Mouse (Mus musculus): ENCODE results near the gene Zswim1.

Gene Zswim1

DNA sequence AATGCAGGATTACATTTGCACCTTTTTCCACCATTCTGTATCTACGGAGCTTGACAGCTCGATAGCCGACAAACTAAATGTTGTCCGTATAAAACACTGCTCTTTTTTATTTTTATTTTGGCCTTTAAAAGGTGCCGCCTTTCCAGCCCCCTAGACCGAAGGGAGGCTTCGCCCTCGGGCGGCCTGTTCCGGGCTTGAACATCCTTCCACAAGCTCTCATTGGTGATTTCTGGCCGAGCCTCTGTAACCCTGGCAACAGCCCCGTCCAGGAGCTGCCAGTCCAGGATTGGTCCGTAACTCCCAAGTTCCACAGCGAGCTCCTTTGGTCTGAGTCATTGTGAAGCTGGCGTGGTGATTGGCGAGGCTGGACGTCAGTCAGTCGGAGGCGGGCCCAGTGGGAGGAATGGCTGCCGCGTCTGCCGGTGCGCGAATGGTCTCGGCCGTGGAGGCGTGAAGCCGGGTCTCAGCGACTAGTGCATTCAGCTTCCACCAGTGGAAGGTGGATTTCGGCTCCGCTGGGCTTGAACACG, at the start of gene Zswim1:
TSS of gene Zswim1 (plus strand) at position 51 of the 530 bp plus-strand sequence.
- in situ Hi-C loops (cut with MboI, MseI), result no loop called here

- in situ Hi-C loops (cut with MboI, MseI), result loop anchor here in 1 of 2 experiments (25.0 kb wide), 1 partner anchor 686 kb away; no protein-coding TSS in a partner anchor
Measured at GRCm38 (mm10) chr2:164773229-164773988, 49.1 kb upstream of the Zswim1 start.

- in situ Hi-C loops (cut with MboI, MseI), result loop anchor here in 1 of 2 experiments (25.0 kb wide), 1 partner anchor 687 kb away; no protein-coding TSS in a partner anchor
Measured at GRCm38 (mm10) chr2:164773989-164774364, 48.5 kb upstream of the Zswim1 start.

DNA sequence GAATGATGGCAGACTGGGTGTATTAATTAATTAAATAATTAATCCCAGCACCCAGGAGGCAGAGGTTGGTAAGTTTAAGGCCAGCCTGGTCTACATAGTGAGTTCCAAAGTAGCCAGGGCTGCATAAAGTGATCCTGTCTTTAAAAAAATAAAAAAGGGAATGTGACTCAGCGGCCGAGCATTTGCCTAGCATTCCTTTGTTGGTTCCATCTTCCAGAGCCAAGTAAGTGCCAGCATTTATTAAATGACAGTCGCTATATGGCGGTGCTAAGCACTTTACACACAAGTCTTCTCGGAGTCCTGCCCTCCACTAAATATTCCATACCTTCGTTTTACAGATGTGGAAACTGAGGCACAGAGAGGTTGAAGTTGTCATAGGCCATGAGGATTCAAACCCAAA, 46.4 kb upstream of the Zswim1 start:
- in situ Hi-C loops (cut with MboI, MseI), result no loop called here

GRCm38 (mm10) chr2:164776801-164777200, 45.7 kb upstream of the Zswim1 start:
- in situ Hi-C loops (cut with MboI, MseI), result no loop called here

DNA sequence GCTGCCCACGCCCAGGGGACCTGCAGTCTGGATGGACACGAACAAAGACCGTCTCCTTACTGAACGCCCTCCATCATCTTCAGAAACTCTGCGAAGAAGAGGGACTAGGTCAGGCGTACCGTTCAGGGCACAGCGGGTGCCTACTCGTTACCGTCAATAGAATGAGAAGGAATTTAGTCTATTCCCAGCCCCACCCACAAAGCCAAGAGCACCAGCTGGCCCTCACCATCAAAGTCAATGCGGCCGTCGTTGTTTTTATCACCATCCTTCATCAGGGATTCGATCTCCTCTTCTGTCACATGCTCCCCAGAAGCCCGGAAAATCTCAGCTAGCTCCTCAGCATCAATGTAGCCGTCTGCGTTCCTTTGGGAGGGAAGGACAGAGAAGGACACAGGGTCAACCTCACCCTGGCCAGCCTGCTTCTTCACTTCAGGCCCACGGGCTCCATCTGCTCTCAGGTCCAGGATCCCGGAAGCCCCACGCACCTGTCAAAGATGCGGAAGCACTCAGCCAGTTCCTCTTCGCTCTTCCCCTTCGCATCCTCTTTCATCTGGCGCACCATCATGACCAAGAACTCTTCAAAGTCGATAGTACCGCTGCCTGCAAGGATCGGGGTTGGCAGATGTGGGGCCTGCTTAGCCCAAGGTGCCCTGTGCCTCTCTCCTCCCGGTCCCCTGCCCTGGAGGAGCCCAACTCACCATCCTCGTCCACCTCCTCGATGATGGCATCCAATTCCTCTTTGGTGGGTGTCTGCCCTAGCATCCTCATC, 45.1 kb upstream of the Zswim1 start:
- in situ Hi-C loops (cut with MboI, MseI), result no loop called here

DNA sequence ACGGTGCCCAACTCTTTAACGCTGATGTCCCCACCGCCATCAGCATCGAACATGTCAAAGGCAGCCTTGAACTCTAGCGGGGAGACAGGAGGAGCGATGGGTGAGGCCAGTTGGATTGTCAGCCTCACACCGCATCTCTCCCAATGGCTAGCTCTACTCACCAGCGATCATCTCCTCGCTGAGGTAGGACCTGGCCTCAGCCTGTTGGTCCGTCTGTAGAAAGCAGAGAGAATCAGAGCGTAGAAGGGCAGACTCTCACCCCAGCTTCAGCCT, 44.5 kb upstream of the Zswim1 start:
- in situ Hi-C loops (cut with MboI, MseI), result no loop called here

- in situ Hi-C loops (cut with MboI, MseI), result no loop called here
Measured at GRCm38 (mm10) chr2:164778809-164779208, 43.7 kb upstream of the Zswim1 start.

DNA sequence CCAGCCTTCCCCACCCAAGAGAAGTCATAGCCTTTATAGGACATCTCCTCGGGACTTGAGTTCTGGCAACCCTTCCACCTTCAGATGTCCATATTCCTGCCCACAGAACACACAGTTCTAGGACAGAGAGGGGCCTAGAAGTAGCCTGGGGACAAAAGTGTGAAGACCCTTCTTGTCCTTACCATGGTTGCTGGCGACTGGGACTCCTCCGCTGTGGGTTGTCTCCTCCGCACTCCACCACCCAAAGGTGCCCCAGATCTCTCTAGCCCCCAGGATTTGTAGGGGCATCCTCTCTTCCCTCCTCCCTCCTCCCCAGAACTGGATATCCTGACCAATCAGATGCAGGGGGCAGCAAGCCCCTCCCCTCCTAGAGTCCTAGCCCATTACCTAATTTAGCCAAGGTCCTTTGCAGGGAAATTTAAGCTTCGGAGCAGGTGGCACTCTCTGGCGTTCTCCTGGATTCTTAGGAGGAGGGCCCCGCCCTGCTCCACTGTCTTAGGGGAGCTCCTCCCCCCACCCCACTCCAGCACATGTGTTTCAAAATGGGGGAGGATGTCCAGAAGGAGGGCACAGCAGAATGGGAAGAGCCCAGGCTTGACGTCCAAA, 42.9 kb upstream of the Zswim1 start, which contains the start of gene Tnnc2:
TSS of gene Tnnc2 (minus strand) at position 487 of the 606 bp plus-strand sequence.
- in situ Hi-C loops (cut with MboI, MseI), result no loop called here

DNA sequence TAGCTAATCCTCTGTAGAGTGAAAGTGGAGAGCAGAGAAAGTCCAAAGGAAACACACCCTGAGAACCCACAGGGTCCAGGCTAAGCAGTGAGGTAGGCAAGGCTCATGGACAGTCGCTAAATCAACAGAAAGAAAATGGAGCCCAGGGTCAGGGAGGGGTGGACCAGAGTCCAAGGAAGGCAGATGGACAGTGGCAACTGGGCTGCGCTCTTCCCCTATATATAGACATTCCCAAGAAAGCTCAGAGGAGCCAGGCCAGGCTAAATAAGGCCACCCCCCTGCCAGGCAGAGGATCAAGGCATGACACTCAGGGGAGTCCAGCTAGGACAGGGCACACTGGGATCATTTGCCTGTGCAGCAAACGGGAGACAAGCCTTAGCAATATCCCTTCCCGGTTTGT, 40.6 kb upstream of the Zswim1 start:
- in situ Hi-C loops (cut with MboI, MseI), result no loop called here

GRCm38 (mm10) chr2:164783926-164784581, 38.4 kb upstream of the Zswim1 start:
- in situ Hi-C loops (cut with MboI, MseI), result no loop called here

GRCm38 (mm10) chr2:164784869-164785420, 37.5 kb upstream of the Zswim1 start:
- in situ Hi-C loops (cut with MboI, MseI), result no loop called here

- in situ Hi-C loops (cut with MboI, MseI), result no loop called here
Measured at GRCm38 (mm10) chr2:164785481-164786387, 36.8 kb upstream of the Zswim1 start, which contains the start of gene Snx21. Gene Snx21, plus strand, starts transcription at chr2:164785823.

GRCm38 (mm10) chr2:164786388-164786885, 36.0 kb upstream of the Zswim1 start:
- in situ Hi-C loops (cut with MboI, MseI), result no loop called here

DNA sequence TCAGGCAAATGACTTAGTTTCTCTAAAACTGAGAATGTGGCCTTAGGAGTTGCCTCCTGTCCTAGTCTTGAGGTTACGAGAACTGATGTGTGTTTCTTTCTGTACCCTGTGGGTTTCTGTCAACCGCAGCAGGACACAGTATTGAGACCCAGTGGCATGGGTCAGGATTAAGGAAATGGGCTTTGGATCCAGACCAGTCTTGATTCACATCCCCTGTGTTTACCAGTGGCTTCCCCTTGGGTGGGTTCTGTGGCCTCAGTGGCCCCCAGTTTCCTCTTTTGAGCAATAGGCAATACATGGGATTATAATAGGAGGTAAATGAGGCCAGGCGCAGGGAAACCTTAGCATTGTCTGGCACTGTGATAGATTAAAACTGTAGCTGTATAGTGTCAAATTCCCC, 35.5 kb upstream of the Zswim1 start:
- in situ Hi-C loops (cut with MboI, MseI), result no loop called here

DNA sequence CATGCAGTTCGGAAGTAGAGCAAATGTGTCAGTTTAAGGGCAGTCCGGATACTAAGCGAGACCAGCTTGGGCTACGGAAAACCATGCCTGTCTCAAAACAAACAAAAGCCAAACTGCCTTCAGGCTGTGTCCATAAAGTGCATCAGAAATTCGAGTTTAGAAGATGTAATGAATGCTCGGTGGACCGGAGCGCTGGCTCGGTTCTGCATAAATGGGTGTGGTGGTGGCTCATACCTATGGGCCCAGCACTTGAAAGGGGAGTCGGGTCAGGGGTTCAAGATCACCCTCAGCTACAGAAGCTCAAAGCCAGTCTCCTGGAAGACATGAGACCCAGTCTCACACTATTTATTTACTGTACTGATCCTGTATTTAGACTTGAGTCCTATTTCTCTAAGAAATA, 34.7 kb upstream of the Zswim1 start:
- in situ Hi-C loops (cut with MboI, MseI), result no loop called here

- in situ Hi-C loops (cut with MboI, MseI), result no loop called here
Measured at GRCm38 (mm10) chr2:164788411-164788810, 34.1 kb upstream of the Zswim1 start.

- in situ Hi-C loops (cut with MboI, MseI), result no loop called here
Measured at GRCm38 (mm10) chr2:164790451-164790850, 32.0 kb upstream of the Zswim1 start.

DNA sequence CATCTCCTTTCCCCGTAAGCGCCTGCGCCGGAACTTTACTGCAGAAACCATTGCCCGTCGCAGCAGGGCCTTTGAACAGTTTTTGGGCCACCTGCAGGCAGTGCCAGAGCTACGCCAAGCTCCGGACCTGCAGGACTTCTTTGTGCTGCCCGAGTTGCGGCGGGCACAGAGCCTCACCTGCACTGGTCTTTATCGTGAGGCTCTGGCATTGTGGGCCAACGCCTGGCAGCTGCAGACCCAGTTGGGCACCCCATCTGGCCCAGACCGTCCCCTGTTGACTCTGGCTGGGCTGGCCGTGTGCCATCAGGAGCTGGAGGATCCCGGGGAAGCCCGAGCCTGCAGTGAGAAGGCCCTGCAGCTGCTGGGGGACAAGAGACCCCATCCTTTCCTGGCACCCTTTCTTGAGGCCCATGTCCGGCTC, 30.6 kb upstream of the Zswim1 start:
- in situ Hi-C loops (cut with MboI, MseI), result no loop called here

Measured in T-helper 17 cell (primary cell).